Mouse (Mus musculus) intestine, embryonic 14.5 days (tissue): ENCODE measurements around the gene Gm47969. TPM values are rescaled to one million over a fixed set of nuclear protein-coding genes. Genes with fewer than 3 reads are reported as not detected.
"Not testable (repeated sequence)": the region's sequence is repeated elsewhere in the genome, so short reads cannot be mapped to it uniquely, and the experiment has no call there.

Source experiments
- ATAC-seq: fragments of 200-750 bp; cut with Nextera tagmentation; replicated peaks from 2 replicates; pipeline ENCODE4 v1.8.0; 2017; ENCODE audit warnings: low read depth, moderate number of reproducible peaks, moderate TSS enrichment, moderate library complexity; ENCODE audit not compliant: low FRiP score, low TSS enrichment
- DNase-seq: peaks from one replicate; pipeline ENCODE4 v3.0.0-alpha.2; 2018; ENCODE audit warnings: low spot score
- H3K27ac ChIP-seq: fragments of 300-500 bp; sonication (generic); 2 replicates; pipeline ENCODE4 v1.5.1; 2014; ENCODE audit warnings: low read depth, mild to moderate bottlenecking, control low read depth
- H3K27me3 ChIP-seq: fragments of 300-500 bp; sonication (generic); replicated peaks from 2 replicates; pipeline ENCODE4 v1.6.1; 2014; ENCODE audit warnings: low read length, control low read depth; ENCODE audit not compliant: control insufficient read depth, insufficient read depth
- H3K36me3 ChIP-seq: fragments of 300-500 bp; sonication (generic); 2 replicates; pipeline ENCODE4 v1.6.1; 2014; ENCODE audit warnings: low read length, control low read depth; ENCODE audit not compliant: control insufficient read depth, insufficient read depth
- H3K4me1 ChIP-seq: fragments of 300-500 bp; sonication (generic); replicated peaks from 2 replicates; pipeline ENCODE4 v1.6.1; 2014; ENCODE audit warnings: low read length, control low read depth, mixed read lengths; ENCODE audit not compliant: control insufficient read depth, insufficient read depth
- H3K4me2 ChIP-seq: fragments of 300-500 bp; sonication (generic); 2 replicates; pipeline ENCODE4 v1.6.1; 2014; ENCODE audit warnings: low read length
- H3K4me3 ChIP-seq: fragments of 300-500 bp; sonication (generic); 2 replicates; pipeline ENCODE4 v1.5.1; 2014; ENCODE audit warnings: low read depth, low read length, control low read depth, mixed read lengths
- H3K9ac ChIP-seq: fragments of 300-500 bp; sonication (generic); 2 replicates; pipeline ENCODE4 v1.6.1; 2014; ENCODE audit warnings: mild to moderate bottlenecking, low read length
- H3K9me3 ChIP-seq: fragments of 300-500 bp; sonication (generic); 2 replicates; pipeline ENCODE4 v1.6.1; 2016; ENCODE audit warnings: low read length, control low read depth; ENCODE audit not compliant: control insufficient read depth
- WGBS: fragments of 180-500 bp; shearing (Covaris S2); extraction: QIAGEN DNeasy Blood & Tissue Kit; methylation state at CpG from one replicate; pipeline ENCODE4 v1.1.7; 2014; 5-methylcytosine and 5-hydroxymethylcytosine counted together
- polyA plus RNA-seq: library from polyadenylated mRNA; unstranded; fragments of >200 nt; fragmentation: Nextera tagmentation; extraction: Ambion mirVana; gene quantifications from 2 replicates; pipeline ENCODE4 v1.2.1, GENCODE M21; 2014

Gm47969 gene
- not detected in 2 replicates for polyA plus RNA-seq

- DNase-seq (no peak), ATAC-seq (no peak)
- Histone ChIP-seq H3K4me2 (no peak within 1 kb of the TSS), H3K4me1 (no peaks in the 10 kb centered on the region), H3K9ac (no peak within 1 kb of the TSS), H3K27me3 (no peaks in the 10 kb centered on the region), H3K4me3 (no peak within 1 kb of the TSS), H3K9me3 (no peaks in the 10 kb centered on the region), H3K36me3 (no peaks in the 10 kb centered on the region), H3K27ac (no peak within 1 kb of the TSS)
- WGBS = 72% methylated on average over 5 of the region's 5 CpGs
These were observed at the start of gene Gm47969 for GRCm38 (mm10) chr1:83044882-83045427. TSS of gene Gm47969 (plus strand) at chr1:83044932.

DNA sequence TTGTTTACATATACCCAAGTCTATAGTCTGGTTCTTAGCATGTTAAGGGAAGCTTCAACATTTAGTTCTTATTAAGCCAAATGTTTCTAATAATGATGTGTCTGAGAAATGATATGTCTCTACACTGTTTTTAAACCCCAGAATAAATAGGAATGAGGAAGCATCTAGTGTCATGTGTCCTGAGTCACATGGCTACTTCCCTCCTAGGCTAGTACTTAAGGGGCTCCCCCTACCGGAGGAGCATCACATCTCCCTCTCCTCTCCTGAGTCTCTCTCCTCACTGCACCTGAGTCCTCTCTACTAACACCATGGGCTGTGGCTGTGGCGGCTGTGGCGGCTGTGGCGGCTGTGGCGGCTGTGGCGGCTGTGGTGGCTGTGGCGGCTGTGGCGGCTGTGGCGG lies 44.4 kb upstream of the Gm47969 start, which contains the start of gene Gm47959:
TSS of gene Gm47959 (plus strand) at position 243 of the 400 bp plus-strand sequence.
- H3K9ac ChIP-seq, H3K4me3 ChIP-seq, H3K27ac ChIP-seq, ATAC-seq, H3K4me2 ChIP-seq, H3K4me1 ChIP-seq, H3K36me3 ChIP-seq, H3K27me3 ChIP-seq, DNase-seq, H3K9me3 ChIP-seq: not testable (repeated sequence)
- 89% methylated on average over 5 of the region's 9 CpGs for WGBS

GRCm38 (mm10) chr1:83006218-83007179 lies 38.2 kb upstream of the Gm47969 start:
- H3K4me3 ChIP-seq = no peak overlapping the region
- WGBS = 76% methylated on average over 8 of the region's 8 CpGs
- no peak overlapping the region for H3K4me2 ChIP-seq
- H3K27ac ChIP-seq = no peak overlapping the region
- ATAC-seq = no peak
- DNase-seq = no peak
- H3K36me3 ChIP-seq = no peaks in the 10 kb centered on the region
- no peaks in the 10 kb centered on the region for H3K4me1 ChIP-seq
- no peaks in the 10 kb centered on the region for H3K27me3 ChIP-seq
- no peaks in the 10 kb centered on the region for H3K9me3 ChIP-seq
- no peak overlapping the region for H3K9ac ChIP-seq

- H3K36me3 ChIP-seq = no peaks in the 10 kb centered on the region
- DNase-seq (no peak), ATAC-seq (no peak)
- no peaks in the 10 kb centered on the region for H3K9me3 ChIP-seq
- H3K27me3 ChIP-seq = no peaks in the 10 kb centered on the region
- no peak overlapping the region for H3K27ac ChIP-seq
- H3K4me1 ChIP-seq = no peaks in the 10 kb centered on the region
- no peak overlapping the region for H3K4me3 ChIP-seq
- 55% methylated on average over 6 of the region's 6 CpGs for WGBS
- H3K4me2 ChIP-seq = no peak overlapping the region
- no peak overlapping the region for H3K9ac ChIP-seq
These were observed 37.3 kb upstream of the Gm47969 start for GRCm38 (mm10) chr1:83007471-83007870.

DNA sequence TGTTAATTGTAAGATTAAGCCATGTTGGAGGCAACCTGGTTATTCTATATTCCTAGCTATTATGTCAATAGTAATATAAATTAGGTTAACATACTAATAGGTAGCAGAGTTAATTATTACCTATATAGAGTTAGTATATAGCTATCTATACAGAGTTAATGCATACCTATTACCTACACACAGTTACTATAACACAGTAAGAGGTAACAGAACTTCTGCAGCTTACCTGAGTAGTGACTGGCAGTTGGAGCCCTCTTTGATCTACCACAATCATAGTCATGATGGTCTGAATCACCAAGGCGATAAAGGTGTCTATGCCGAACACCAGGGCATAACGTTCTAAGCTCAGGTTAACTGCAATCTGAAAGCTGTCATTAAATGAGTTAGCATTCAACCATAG lies 30.3 kb upstream of the Gm47969 start:
- Histone ChIP-seq H3K4me3 (no peak overlapping the region), H3K27me3 (no peaks in the 10 kb centered on the region), H3K9ac (no peak overlapping the region), H3K4me2 (no peak overlapping the region), H3K9me3 (no peaks in the 10 kb centered on the region), H3K36me3 (no peaks in the 10 kb centered on the region), H3K27ac (no peak overlapping the region), H3K4me1 (no peaks in the 10 kb centered on the region)
- ATAC-seq = no peak
- WGBS = 86% methylated on average over 3 of the region's 3 CpGs
- DNase-seq = no peak

DNA sequence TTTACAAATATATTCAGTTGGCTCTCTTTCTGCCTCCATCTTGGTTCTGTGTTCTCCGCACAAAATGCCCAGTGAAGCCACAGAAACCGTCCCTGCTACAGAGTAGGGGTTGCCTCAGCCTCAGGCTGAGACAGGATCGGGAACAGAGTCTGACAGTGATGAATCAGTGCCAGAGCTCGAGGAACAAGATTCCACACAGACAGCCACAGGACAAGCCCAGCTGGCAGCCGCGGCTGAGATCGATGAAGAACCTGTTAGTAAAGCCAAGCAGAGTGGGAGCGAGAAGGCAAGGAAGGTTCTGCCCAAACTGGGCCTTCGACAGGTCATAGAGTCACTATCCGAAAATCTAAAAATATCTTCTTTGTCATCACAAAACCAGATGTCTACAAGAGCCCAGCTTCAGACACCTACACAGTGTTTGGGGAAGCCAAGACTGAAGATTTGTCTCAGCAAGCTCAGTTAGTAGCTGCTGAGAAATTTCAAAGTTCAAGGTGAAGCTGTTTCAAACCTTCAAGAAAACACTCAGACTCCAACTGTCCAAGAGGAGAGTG lies 29.3 kb upstream of the Gm47969 start:
- Histone ChIP-seq H3K4me1 (no peaks in the 10 kb centered on the region), H3K36me3 (no peaks in the 10 kb centered on the region), H3K4me3 (no peak overlapping the region), H3K9ac (no peak overlapping the region), H3K9me3 (no peaks in the 10 kb centered on the region), H3K27me3 (no peaks in the 10 kb centered on the region), H3K27ac (no peak overlapping the region), H3K4me2 (no peak overlapping the region)
- DNase-seq (no peak), ATAC-seq (no peak)
- 74% methylated on average over 10 of the region's 10 CpGs for WGBS

- ATAC-seq = no peak
- H3K9me3 ChIP-seq = no peaks in the 10 kb centered on the region
- no peak overlapping the region for H3K9ac ChIP-seq
- DNase-seq = no peak
- no peaks in the 10 kb centered on the region for H3K4me1 ChIP-seq
- 59% methylated on average over 1 of the region's 1 CpGs for WGBS
- H3K4me3 ChIP-seq = no peak overlapping the region
- H3K27me3 ChIP-seq = no peaks in the 10 kb centered on the region
- no peak overlapping the region for H3K27ac ChIP-seq
- no peaks in the 10 kb centered on the region for H3K36me3 ChIP-seq
- H3K4me2 ChIP-seq = no peak overlapping the region
These were observed 28.2 kb upstream of the Gm47969 start for GRCm38 (mm10) chr1:83016556-83016955.

- Histone ChIP-seq H3K4me2 (no peak overlapping the region), H3K27me3 (no peaks in the 10 kb centered on the region), H3K4me1 (no peaks in the 10 kb centered on the region), H3K9me3 (no peaks in the 10 kb centered on the region), H3K9ac (no peak overlapping the region), H3K27ac (no peak overlapping the region), H3K4me3 (no peak overlapping the region), H3K36me3 (no peaks in the 10 kb centered on the region)
- DNase-seq = no peak
- WGBS = 33% methylated on average over 1 of the region's 1 CpGs
- ATAC-seq = no peak
These were observed 12.8 kb upstream of the Gm47969 start for GRCm38 (mm10) chr1:83031950-83032349.
